Mouse (Mus musculus) MEL-GATA-1-ER (cell line): ENCODE data around the gene Slc11a1.

ENCODE experiments used
- DNase-seq: peaks from one replicate; pipeline ENCODE4 v3.0.0-alpha.2; 2012; ENCODE audit warnings: low read depth; ENCODE audit errors: extremely low read depth

Gene Slc11a1

DNA sequence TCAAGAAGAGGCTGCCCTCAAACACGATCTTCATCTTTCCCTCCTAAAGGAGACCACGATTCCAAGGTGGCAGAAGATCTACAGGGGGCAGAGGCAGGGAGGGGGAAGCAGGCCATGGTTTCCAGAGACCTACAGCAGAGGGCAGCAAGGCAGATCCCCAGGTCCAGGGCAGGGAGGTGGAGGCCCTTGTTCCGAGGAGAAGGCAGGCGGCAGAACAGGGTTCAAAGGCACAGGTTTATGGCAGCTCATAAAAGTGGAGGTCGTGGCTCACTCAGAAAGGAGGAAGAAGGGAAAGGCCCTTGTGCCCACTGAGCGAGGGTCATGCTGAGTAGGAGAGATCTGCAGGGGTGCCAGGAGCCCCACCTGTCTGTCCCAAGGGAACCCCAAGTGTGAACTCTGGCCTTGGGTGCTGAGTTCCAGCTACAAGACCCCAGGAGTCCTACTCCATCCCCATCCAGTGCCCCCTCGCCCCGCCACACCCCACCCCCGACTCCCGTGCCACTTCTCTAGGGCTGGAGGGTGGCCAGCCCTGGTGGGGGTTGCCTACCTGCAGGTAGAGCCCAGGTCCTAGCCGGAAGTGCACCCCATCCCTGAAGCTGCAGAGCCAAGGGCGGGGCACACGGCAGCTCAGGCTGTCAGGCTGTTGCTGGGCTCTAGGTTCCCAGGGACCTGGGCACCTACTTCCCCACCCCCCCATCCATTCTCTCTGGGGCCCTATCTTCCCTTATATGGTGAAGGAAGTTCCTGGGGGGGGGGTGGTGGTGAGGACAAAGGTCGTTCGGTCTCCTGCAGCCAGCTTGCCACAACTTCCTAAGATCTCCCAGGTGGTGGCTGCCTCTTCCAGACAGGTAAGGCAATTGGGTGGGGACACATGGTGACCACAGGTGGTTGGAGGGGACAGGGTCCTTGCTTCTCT is 33.9 kb downstream of the Slc11a1 start, which contains the start of gene Vil1:
Vil1 (plus strand) TSS at position 788 of the 916 bp plus-strand sequence.
- DNase-seq, result no peak

DNA sequence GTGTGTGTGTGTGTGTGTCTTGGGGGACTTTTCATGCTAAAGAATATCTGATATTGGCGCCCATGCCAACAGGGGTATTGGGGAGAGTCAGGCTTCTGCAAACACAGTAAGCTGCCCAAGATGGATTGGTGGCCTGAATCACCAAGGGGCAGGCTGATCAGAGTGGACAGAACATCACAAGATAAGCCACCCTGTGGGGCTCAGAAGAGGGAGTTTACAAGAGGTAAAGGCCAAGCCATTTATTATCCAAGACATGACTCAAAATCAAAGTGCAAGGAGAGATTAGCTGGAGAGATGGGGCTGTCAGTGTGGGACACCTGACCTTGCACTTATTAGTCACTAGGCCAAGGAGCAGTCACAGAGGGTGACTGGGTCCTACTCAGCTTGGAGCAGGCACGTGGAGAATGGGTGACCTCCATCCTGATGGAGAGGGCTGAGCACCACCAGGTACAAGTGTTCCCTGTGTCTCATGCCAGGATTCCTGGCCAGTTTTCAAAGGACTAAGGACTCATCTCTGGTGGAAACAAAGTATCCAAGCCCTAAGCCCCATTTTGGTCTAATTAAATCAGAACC is 36.8 kb downstream of the Slc11a1 start:
- DNase-seq, result no peak

DNA sequence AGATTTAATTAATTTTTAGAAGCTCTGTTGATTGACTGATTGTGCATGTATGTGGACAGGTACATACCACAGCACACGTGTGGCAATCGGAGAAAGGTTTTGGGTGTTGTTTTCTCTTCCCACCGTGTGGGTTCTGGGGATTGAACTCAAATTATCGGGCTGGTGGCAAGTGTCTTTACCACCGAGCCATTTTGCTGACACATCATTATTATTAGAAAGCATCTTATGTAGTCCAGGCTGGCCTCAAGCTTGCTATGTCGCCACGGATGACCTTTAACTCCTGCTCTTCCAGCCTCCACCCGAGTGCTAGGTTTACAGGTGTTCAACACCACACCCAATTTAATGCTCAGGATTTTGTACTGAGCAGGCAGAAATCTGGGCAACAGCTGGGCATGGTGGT is 37.7 kb downstream of the Slc11a1 start:
- DNase-seq, result no peak

DNA sequence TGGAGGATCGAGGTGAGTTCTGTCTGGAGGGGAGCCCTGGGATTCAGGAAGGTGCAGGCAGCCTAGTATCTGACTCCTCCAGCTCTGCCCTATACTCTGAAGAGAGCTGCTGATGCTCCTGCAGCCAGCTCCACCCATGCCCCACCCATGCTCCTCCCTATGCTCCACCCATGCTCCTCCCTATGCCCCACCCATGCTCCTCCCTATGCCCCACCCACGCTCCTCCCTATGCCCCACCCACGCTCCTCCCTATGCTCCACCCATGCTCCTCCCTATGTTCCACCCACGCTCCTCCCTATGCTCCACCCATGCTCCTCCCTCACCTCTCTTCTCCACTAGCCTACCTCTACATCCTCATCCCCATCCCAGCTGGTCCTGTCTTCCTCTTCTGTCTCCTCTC is 40.1 kb downstream of the Slc11a1 start:
- no peak for DNase-seq

DNA sequence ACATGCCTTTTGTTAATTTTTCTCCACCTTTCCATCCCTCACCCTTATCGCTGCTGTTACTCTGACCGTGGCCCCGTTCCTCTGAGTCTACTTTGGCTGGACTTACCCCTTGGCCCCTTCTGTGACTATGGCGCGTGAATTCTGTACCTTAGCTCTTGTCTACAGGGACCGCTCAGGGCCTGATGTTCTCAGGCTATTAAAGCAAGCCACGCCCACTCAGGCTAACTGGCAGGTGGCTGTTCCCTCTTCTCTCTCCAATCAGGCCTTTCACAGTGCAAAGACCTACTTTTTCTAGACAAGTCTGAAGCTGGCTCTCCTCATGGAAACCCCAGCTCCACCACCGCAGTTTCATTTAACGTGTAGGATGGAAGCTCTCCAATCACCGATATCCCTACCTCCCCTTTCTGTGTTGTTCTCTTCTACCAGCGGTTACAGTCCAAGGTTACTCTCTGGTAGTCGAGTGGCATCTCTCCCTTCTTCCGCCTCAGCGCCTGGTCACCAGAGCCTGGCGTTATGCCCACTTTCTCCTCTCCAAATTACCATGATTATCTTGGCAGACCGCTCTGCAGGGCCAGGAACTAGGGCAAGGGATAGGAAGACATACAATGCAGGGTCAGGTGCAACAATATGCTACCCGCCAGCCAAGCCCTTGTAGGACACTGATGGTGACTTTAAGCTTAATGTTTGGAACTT is 43.9 kb downstream of the Slc11a1 start:
- no peak for DNase-seq

DNA sequence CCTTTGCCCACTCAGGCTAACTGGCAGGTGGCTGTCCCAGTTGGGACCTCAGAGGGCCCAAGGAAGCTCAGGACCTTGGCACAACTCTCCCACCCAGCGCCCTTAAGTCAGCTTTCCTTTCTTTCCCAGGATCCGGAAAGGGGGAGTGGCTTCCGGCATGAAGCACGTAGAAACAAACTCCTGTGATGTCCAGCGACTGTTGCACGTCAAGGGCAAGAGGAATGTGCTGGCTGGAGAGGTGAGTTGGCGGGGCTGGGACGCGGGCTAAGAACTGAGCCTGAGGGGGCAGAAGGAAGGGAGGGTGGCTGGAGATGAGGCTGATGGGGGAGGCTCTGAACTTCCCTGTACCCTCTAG is 44.4 kb downstream of the Slc11a1 start:
- DNase-seq, result no peak

DNA sequence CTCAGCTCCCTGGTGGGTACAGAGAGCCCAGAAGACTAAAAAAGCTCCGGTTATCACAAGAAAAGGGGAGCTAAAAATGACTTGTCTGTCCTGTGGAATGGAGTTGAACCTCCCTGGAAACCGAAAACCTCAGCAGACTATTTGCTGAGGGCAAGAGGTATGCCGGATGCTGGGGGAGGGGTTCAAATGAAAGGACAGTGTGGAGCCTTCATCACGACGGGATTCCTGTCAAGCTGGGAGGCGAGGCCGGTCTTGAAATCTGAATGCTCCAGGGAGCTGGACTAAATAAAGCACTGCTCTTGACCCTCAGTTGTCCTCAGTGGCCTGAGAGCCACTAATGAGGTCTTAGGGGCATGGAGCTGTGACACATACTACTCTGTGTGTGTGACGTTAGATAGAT is 48.2 kb downstream of the Slc11a1 start:
- no peak for DNase-seq

DNA sequence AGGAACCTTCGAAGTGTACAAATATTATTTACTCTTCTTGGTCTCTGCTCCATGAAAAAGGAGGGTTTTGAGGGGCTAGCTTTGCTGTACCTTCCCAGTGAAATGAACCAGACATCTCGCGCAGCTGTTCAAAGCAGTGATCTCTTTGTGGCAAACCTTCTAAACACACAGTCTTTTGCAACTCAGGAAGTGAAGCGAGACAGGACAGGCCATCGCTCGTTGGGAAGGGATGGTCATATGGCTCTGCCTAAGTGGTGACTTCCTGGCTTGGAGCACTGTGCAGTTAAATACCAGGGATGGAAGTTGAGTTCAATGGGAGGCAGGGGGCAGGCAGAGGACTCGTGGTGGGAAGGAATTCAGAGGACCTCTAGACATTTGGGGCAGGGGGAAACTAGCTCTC is 50.9 kb downstream of the Slc11a1 start:
- DNase-seq, result no peak

DNA sequence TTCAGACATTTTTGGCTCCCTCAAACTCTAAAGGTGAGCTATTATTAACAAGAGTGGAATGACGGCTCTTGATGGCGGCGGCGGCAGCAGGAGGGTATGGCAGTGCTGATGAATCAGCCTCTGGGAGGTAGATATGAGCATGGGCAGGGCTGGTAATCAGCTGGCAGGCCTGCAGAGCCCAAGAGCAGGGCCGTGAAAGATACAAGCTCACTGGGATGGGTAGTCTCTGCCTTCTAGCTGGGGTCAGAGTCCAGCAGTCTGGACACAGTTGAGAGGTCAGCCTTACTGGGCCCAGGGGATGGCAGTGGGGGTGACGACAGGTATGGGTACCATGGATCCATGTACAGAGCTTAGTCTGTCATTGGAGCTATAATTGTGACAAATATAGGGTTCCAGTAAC is 58.2 kb downstream of the Slc11a1 start:
- DNase-seq, result no peak

DNA sequence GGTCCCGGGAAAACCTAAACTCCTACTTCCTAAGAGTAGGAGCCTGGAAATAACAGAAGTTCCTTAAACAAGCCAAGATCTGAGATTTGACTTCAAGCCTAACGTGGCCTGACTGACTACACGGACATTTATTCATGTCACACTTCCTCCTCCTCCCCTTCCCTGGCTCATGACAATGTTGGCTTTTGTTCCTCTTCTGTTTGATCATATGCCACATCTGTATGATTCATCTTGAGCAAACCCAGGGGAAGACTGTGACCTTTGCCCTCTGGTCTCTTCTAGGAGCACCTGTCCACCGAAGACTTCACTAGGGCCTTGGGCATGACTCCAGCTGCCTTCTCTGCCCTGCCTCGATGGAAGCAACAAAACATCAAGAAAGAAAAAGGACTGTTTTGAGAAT is 59.6 kb downstream of the Slc11a1 start:
- DNase-seq, result peak; percentile 25

DNA sequence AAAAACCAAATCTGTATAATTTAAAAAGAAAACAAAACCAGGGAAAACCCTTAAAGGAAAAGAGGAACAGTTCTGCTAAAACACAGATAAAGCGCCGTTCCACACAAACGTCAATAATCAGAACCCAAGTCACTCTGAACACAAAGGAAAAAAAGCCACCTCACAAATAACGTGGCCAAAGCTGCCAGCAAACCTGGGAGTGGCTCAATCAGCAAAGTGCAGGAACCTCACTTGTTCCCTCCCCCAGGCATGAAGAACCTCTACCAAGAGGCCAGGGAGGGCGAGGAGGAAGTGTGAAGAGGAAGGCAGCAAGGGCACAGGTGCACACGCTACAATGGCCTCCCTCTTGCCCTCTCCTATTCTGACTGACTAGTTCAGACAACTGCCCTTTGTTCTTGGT is 60.6 kb downstream of the Slc11a1 start:
- DNase-seq, result peak; percentile 72
